In genomic region chr6:143386597-143387450, GRCm38 (mm10) we compare ENCODE assay signal across 16 mouse cellular contexts.
A peak's percentile ranks its signal among the peaks of the same experiment; 100 is the strongest.
DNase-seq lines count a peak whose midpoint lies in the region; ATAC-seq and TF ChIP-seq lines count a peak whose summit lies in the region.
"Had no signal": no experiment of that assay in that cellular context is flagged by ENCODE, and none has a peak within 500 bp of the region (broad histone marks: within the 10 kb centered on the region; RNA-seq: fewer than 3 reads in every experiment).

No protein-coding gene starts in this region.

- no peak for TF ChIP-seq EP300 in lung, postnatal 0 days (IDR thresholded peaks at IDR 0.05)

- no peaks in the 10 kb centered on the region for H3K9me3 ChIP-seq in embryonic facial prominence, embryonic 14.5 days (ENCODE audit: control insufficient read depth, low read length)
- H3K9me3 ChIP-seq in embryonic facial prominence, embryonic 10.5 days: no peaks in the 10 kb centered on the region
- no peaks in the 10 kb centered on the region for H3K9me3 ChIP-seq in kidney, embryonic 14.5 days (ENCODE audit: control insufficient read depth, low read length)
- no peaks in the 10 kb centered on the region for H3K9me3 ChIP-seq in lung, postnatal 0 days (ENCODE audit: low read length)
- H3K9me3 ChIP-seq in stomach, embryonic 15.5 days: no peaks in the 10 kb centered on the region
- H3K9me3 ChIP-seq in hindbrain, embryonic 16.5 days (ENCODE audit: control insufficient read depth, low read length): no peaks in the 10 kb centered on the region
- H3K9me3 ChIP-seq: heart, embryonic 10.5 days; hindbrain, embryonic 15.5 days; intestine, embryonic 15.5 days had no signal

- no peak overlapping the region for H3K27ac ChIP-seq in embryonic facial prominence, embryonic 14.5 days (replicated peaks; ENCODE audit: low read depth, low read length)
- H3K27ac ChIP-seq in embryonic facial prominence, embryonic 10.5 days (replicated peaks): no peak overlapping the region
- H3K27ac ChIP-seq in kidney, embryonic 14.5 days (ENCODE audit: low read depth, low read length): no peak overlapping the region
- no peak overlapping the region for H3K27ac ChIP-seq in lung, postnatal 0 days (ENCODE audit: low read length)
- no peak overlapping the region for H3K27ac ChIP-seq in stomach, embryonic 15.5 days
- H3K27ac ChIP-seq in hindbrain, embryonic 16.5 days (ENCODE audit: low read depth, low read length): no peak overlapping the region
- H3K27ac ChIP-seq: gastrocnemius, adult 2 months; heart, embryonic 10.5 days; hindbrain, embryonic 15.5 days; intestine, embryonic 15.5 days had no signal

- TF ChIP-seq POLR2A in lung, adult 2 months (IDR thresholded peaks at IDR 0.05; ENCODE audit: borderline replicate concordance, extremely low read depth, low read depth, low read length): no peak

- H3K4me1 ChIP-seq in embryonic facial prominence, embryonic 14.5 days (ENCODE audit: control insufficient read depth, insufficient read depth, low read length): no peaks in the 10 kb centered on the region
- no peaks in the 10 kb centered on the region for H3K4me1 ChIP-seq in embryonic facial prominence, embryonic 10.5 days
- no peaks in the 10 kb centered on the region for H3K4me1 ChIP-seq in kidney, embryonic 14.5 days (ENCODE audit: control insufficient read depth, insufficient read depth, low read length)
- no peaks in the 10 kb centered on the region for H3K4me1 ChIP-seq in lung, postnatal 0 days (ENCODE audit: insufficient read depth, low read depth, low read length)
- no peaks in the 10 kb centered on the region for H3K4me1 ChIP-seq in lung, adult 2 months (ENCODE audit: control insufficient read depth, insufficient read depth, low read length)
- H3K4me1 ChIP-seq in stomach, embryonic 15.5 days: no peaks in the 10 kb centered on the region
- H3K4me1 ChIP-seq in hindbrain, embryonic 16.5 days (ENCODE audit: control insufficient read depth, insufficient read depth, low read depth, low read length): no peaks in the 10 kb centered on the region
- H3K4me1 ChIP-seq: heart, embryonic 10.5 days; hindbrain, embryonic 15.5 days; intestine, embryonic 15.5 days had no signal

- ATAC-seq in embryonic facial prominence, embryonic 14.5 days (ENCODE audit: low read depth): no peak
- peak; percentile 62 for ATAC-seq in kidney, embryonic 14.5 days (ENCODE audit: low FRiP score, low TSS enrichment)
- ATAC-seq in lung, postnatal 0 days: peak; percentile 25; the same call in 1 of the 2 replicates
- peak; percentile 50 for ATAC-seq in stomach, embryonic 15.5 days (ENCODE audit: insufficient read depth, low FRiP score, low read depth)
- ATAC-seq in hindbrain, embryonic 16.5 days: no peak
- ATAC-seq: intestine, embryonic 15.5 days had no signal

- WGBS in embryonic facial prominence, embryonic 14.5 days: 89% methylated on average over 16 of the region's 16 CpGs
- WGBS in embryonic facial prominence, embryonic 10.5 days: 94% methylated on average over 16 of the region's 16 CpGs
- 75% methylated on average over 16 of the region's 16 CpGs for WGBS in kidney, embryonic 14.5 days
- WGBS in lung, postnatal 0 days: 84% methylated on average over 16 of the region's 16 CpGs
- 87% methylated on average over 16 of the region's 16 CpGs for WGBS in lung, adult 2 months
- 78% methylated on average over 16 of the region's 16 CpGs for WGBS in stomach, embryonic 15.5 days
- 94% methylated on average over 16 of the region's 16 CpGs for WGBS in hindbrain, embryonic 16.5 days

- H3K36me3 ChIP-seq in embryonic facial prominence, embryonic 14.5 days (ENCODE audit: control insufficient read depth, insufficient read depth, low read length): no peaks in the 10 kb centered on the region
- no peaks in the 10 kb centered on the region for H3K36me3 ChIP-seq in embryonic facial prominence, embryonic 10.5 days (replicated peaks)
- no peaks in the 10 kb centered on the region for H3K36me3 ChIP-seq in kidney, embryonic 14.5 days (ENCODE audit: control insufficient read depth, insufficient read depth, low read length)
- H3K36me3 ChIP-seq in lung, postnatal 0 days (ENCODE audit: insufficient read depth, low read length): no peaks in the 10 kb centered on the region
- no peaks in the 10 kb centered on the region for H3K36me3 ChIP-seq in stomach, embryonic 15.5 days
- H3K36me3 ChIP-seq in hindbrain, embryonic 16.5 days (ENCODE audit: control insufficient read depth, insufficient read depth, low read length): no peaks in the 10 kb centered on the region
- H3K36me3 ChIP-seq: heart, embryonic 10.5 days; hindbrain, embryonic 15.5 days; intestine, embryonic 15.5 days had no signal

- TF ChIP-seq CTCF in lung, postnatal 0 days (IDR thresholded peaks at IDR 0.05): no peak
- TF ChIP-seq CTCF in lung, adult 2 months (IDR thresholded peaks at IDR 0.05; ENCODE audit: insufficient read depth, low read length): no peak

- no peak overlapping the region for H3K4me3 ChIP-seq in embryonic facial prominence, embryonic 14.5 days (ENCODE audit: low read depth, low read length)
- H3K4me3 ChIP-seq in embryonic facial prominence, embryonic 10.5 days: no peak overlapping the region
- no peak overlapping the region for H3K4me3 ChIP-seq in kidney, embryonic 14.5 days (ENCODE audit: low read length)
- no peak overlapping the region for H3K4me3 ChIP-seq in lung, postnatal 0 days (ENCODE audit: low read depth, low read length)
- H3K4me3 ChIP-seq in lung, adult 2 months (replicated peaks; ENCODE audit: extremely low read depth, low read depth, low read length): no peak overlapping the region
- H3K4me3 ChIP-seq in stomach, embryonic 15.5 days (replicated peaks): no peak overlapping the region
- H3K4me3 ChIP-seq in hindbrain, embryonic 16.5 days (ENCODE audit: low read length): no peak overlapping the region
- H3K4me3 ChIP-seq: gastrocnemius, adult 2 months; heart, embryonic 10.5 days; hindbrain, embryonic 15.5 days; intestine, embryonic 15.5 days had no signal

- H3K4me2 ChIP-seq in embryonic facial prominence, embryonic 14.5 days (ENCODE audit: low read depth, low read length): no peak overlapping the region
- no peak overlapping the region for H3K4me2 ChIP-seq in kidney, embryonic 14.5 days (replicated peaks; ENCODE audit: low read depth, low read length)
- no peak overlapping the region for H3K4me2 ChIP-seq in lung, postnatal 0 days (replicated peaks; ENCODE audit: low read depth, low read length)
- H3K4me2 ChIP-seq in stomach, embryonic 15.5 days: no peak overlapping the region
- no peak overlapping the region for H3K4me2 ChIP-seq in hindbrain, embryonic 16.5 days (ENCODE audit: low read length)
- H3K4me2 ChIP-seq: hindbrain, embryonic 15.5 days; intestine, embryonic 15.5 days had no signal

- H3K27me3 ChIP-seq in embryonic facial prominence, embryonic 14.5 days (replicated peaks; ENCODE audit: control insufficient read depth, insufficient read depth, low read length): no peaks in the 10 kb centered on the region; the same call in 1 of the 2 replicates
- no peaks in the 10 kb centered on the region for H3K27me3 ChIP-seq in embryonic facial prominence, embryonic 10.5 days (replicated peaks; ENCODE audit: low read depth, poor library complexity, severe bottlenecking)
- H3K27me3 ChIP-seq in kidney, embryonic 14.5 days (ENCODE audit: control insufficient read depth, insufficient read depth, low read length): no peaks in the 10 kb centered on the region
- no peaks in the 10 kb centered on the region for H3K27me3 ChIP-seq in lung, postnatal 0 days (replicated peaks; ENCODE audit: insufficient read depth, low read length)
- H3K27me3 ChIP-seq in stomach, embryonic 15.5 days (replicated peaks): no peaks in the 10 kb centered on the region
- no peaks in the 10 kb centered on the region for H3K27me3 ChIP-seq in hindbrain, embryonic 16.5 days (replicated peaks; ENCODE audit: control insufficient read depth, insufficient read depth, low read length)
- H3K27me3 ChIP-seq: hindbrain, embryonic 15.5 days; intestine, embryonic 15.5 days had no signal

- no peak overlapping the region for H3K9ac ChIP-seq in embryonic facial prominence, embryonic 14.5 days (ENCODE audit: low read depth, low read length)
- no peak overlapping the region for H3K9ac ChIP-seq in kidney, embryonic 14.5 days (ENCODE audit: low read depth, low read length)
- H3K9ac ChIP-seq in lung, postnatal 0 days (replicated peaks; ENCODE audit: low read depth): no peak overlapping the region
- no peak overlapping the region for H3K9ac ChIP-seq in stomach, embryonic 15.5 days
- H3K9ac ChIP-seq in hindbrain, embryonic 16.5 days (ENCODE audit: low read depth, low read length): no peak overlapping the region
- H3K9ac ChIP-seq: hindbrain, embryonic 15.5 days; intestine, embryonic 15.5 days had no signal

- peak; percentile 39 for DNase-seq in embryonic facial prominence, embryonic 14.5 days (ENCODE audit: low spot score)
- no peak for DNase-seq in embryonic facial prominence, embryonic 10.5 days (ENCODE audit: low spot score)
- no peak for DNase-seq in kidney, adult 11 months
- DNase-seq in lung, postnatal 0 days (ENCODE audit: low spot score): peak; percentile 41
- DNase-seq in lung, adult 2 months: no peak
- DNase-seq: adrenal gland, postnatal 36 days; cerebellum, adult 9-10 months; gastrocnemius, adult 2 months; left cerebral cortex, postnatal 4 days; midbrain, embryonic 14.5 days had no signal

Comparison
In these comparisons a context has a peak if more than half of its experiments do, and no peak if none do; other contexts are left out.
1. DNase-seq: peak in embryonic facial prominence, embryonic 14.5 days (single experiment) and lung, postnatal 0 days (single experiment); none in embryonic facial prominence, embryonic 10.5 days (single experiment), kidney, adult 11 months (single experiment) and lung, adult 2 months (single experiment).
2. ATAC-seq: peak in kidney, embryonic 14.5 days (single experiment), lung, postnatal 0 days (single experiment) and stomach, embryonic 15.5 days (single experiment); none in embryonic facial prominence, embryonic 14.5 days (single experiment) and hindbrain, embryonic 16.5 days (single experiment).